Mouse (Mus musculus) neutrophil, adult 65 days (primary cell): Measurements from ENCODE around the gene Vmn2r78. TPM values are rescaled to one million over a fixed set of nuclear protein-coding genes. Genes with fewer than 3 reads are reported as not detected.

Experiments used
- total RNA-seq: library from RNA; stranded (reverse); gene quantifications from 2 replicates; pipeline ENCODE4 v1.2.4, GENCODE M21; 2023

Vmn2r78 gene
- total RNA-seq, result not detected in 2 replicates

DNA sequence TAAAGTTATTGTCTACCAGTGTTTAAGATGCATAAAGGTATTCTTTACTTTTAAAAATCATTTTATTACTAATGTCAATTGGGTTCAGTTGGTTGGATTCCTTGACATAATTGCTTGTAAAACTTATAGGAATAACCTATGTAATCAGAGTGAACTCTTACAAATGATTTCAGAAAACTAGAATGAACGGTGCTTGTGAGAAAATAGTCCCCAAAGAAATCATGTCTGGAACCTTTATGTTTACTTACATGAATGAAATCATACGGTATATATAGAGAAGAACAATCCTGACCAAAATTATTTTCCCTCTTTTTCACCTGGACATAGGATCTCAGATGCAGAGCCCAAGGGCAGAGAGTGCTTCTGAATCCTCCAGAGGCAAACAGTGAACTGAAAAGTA lies at the start of gene Vmn2r78:
Gene Vmn2r78 (plus strand): TSS at position 301 of the 400 bp plus-strand sequence.

DNA sequence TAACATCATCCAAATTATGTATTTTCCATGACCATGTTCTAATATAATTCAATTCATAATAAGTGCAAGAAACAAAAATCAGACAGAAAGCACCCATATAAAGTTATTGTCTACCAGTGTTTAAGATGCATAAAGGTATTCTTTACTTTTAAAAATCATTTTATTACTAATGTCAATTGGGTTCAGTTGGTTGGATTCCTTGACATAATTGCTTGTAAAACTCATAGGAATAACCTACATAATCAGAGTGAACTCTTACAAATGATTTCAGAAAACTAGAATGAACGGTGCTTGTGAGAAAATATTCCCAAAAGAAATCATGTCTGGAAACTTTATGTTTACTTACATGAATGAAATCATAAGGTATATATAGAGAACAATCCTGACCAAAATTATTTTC lies 80.9 kb downstream of the Vmn2r78 start, which contains the start of gene Vmn2r79:
Gene Vmn2r79 (plus strand): TSS at position 301 of the 400 bp plus-strand sequence.

Other genes starting within 250 kb of the Vmn2r78 start
- not detected in 2 replicates for gene Olfr292, start 226.8 kb upstream of the Vmn2r78 start, total RNA-seq
- not detected in 2 replicates for gene Folh1, start 139.2 kb upstream of the Vmn2r78 start, total RNA-seq
- gene Vmn2r77, start 120.1 kb upstream of the Vmn2r78 start, total RNA-seq, result not detected in 2 replicates
- gene Vmn2r79, start 81.0 kb downstream of the Vmn2r78 start, total RNA-seq, result not detected in 2 replicates